Mouse (Mus musculus) thymus, adult 2 months (tissue): ENCODE measurements around the gene Fam102a. TPM values are rescaled to one million over a fixed set of nuclear protein-coding genes. Genes with fewer than 3 reads are reported as not detected.

ENCODE experiments used
- DNase-seq: peaks from one replicate; pipeline ENCODE4 v3.0.0; 2021
- H3K27ac ChIP-seq: fragments of 200-500 bp; 2 replicates; pipeline ENCODE4 v1.5.1; 2012; ENCODE audit warnings: low read length, control low read depth; ENCODE audit not compliant: control insufficient read depth, insufficient read depth
- H3K27me3 ChIP-seq: fragments of 200-500 bp; 2 replicates; pipeline ENCODE4 v1.6.1; 2012; ENCODE audit warnings: mild to moderate bottlenecking, low read length, moderate library complexity, mixed read lengths; ENCODE audit not compliant: control insufficient read depth, insufficient read depth
- H3K36me3 ChIP-seq: fragments of 200-500 bp; 2 replicates; pipeline ENCODE4 v1.6.1; 2012; ENCODE audit warnings: mild to moderate bottlenecking, low read length, moderate library complexity; ENCODE audit not compliant: control insufficient read depth, insufficient read depth
- H3K4me1 ChIP-seq: fragments of 200-500 bp; replicated peaks from 2 replicates; pipeline ENCODE4 v1.6.1; 2012; ENCODE audit warnings: low read length; ENCODE audit not compliant: control insufficient read depth, insufficient read depth
- H3K4me3 ChIP-seq: fragments of 200-500 bp; 2 replicates; pipeline ENCODE4 v1.5.1; 2012; ENCODE audit warnings: mild to moderate bottlenecking, low read length, control low read depth, moderate library complexity; ENCODE audit not compliant: control insufficient read depth, insufficient read depth
- CTCF ChIP-seq: fragments of 200-500 bp; IDR thresholded peaks from 2 replicates; pipeline ENCODE4 v1.5.1; 2012; ENCODE audit warnings: mild to moderate bottlenecking, control low read depth, low read length, moderate library complexity, borderline replicate concordance; ENCODE audit not compliant: control insufficient read depth, poor library complexity, insufficient read depth; ENCODE audit errors: extremely low read depth
- POLR2A ChIP-seq: fragments of 200-500 bp; IDR thresholded peaks from 2 replicates; pipeline ENCODE4 v1.6.1; 2012; ENCODE audit warnings: mild to moderate bottlenecking, low read length, control low read depth, moderate library complexity; ENCODE audit not compliant: control insufficient read depth, poor library complexity, insufficient read depth; ENCODE audit errors: extremely low read depth
- WGBS: fragments of 180-500 bp; shearing (Covaris S2); methylation state at CpG from one replicate; pipeline ENCODE4 v1.1.7; 2018; 5-methylcytosine and 5-hydroxymethylcytosine counted together
- polyA plus RNA-seq: library from polyadenylated mRNA; depleted of rRNA; stranded (reverse); fragments of >200 nt; gene quantifications from 2 replicates; pipeline ENCODE4 v1.2.3, GENCODE M21; 2012

Fam102a gene
- polyA plus RNA-seq, 1 experiment, result 57.4 TPM

- TF ChIP-seq CTCF (no peak), POLR2A (no peak)
- no peak for DNase-seq
- Histone ChIP-seq H3K27ac (no peak within 1 kb of the TSS), H3K27me3 (no peaks in the 10 kb centered on the region), H3K4me1 (peaks cover 16% of the 10 kb centered on the region), H3K36me3 (no peaks in the 10 kb centered on the region), H3K4me3 (0 out of 2 replicates have a peak within 1 kb of the TSS, but pooled peaks have one; percentile 12)
- WGBS, result 88% methylated on average over 6 of the region's 6 CpGs
Measured at GRCm38 (mm10) chr2:32574497-32574896, 39.4 kb downstream of the Fam102a start, which contains the start of gene Pip5kl1. Gene Pip5kl1 (plus strand): TSS chr2:32574797.

- H3K27ac ChIP-seq, result no peak overlapping the region
- H3K4me1 ChIP-seq, result peaks cover 16% of the 10 kb centered on the region
- TF ChIP-seq POLR2A, result no peak
- 0 out of 2 replicates have a peak, but pooled peaks have one; percentile 43 for TF ChIP-seq CTCF
- DNase-seq, result peak; percentile 72
- WGBS, result 7% methylated on average over 26 of the region's 26 CpGs
- no peaks in the 10 kb centered on the region for H3K27me3 ChIP-seq
- H3K4me3 ChIP-seq, result 0 out of 2 replicates have a peak overlapping the region, but pooled peaks have one; percentile 12
- H3K36me3 ChIP-seq, result no peaks in the 10 kb centered on the region
Measured at GRCm38 (mm10) chr2:32574901-32575585, 39.9 kb downstream of the Fam102a start.

- Histone ChIP-seq H3K27me3 (no peaks in the 10 kb centered on the region), H3K27ac (no peak within 1 kb of the TSS), H3K4me1 (peaks cover 16% of the 10 kb centered on the region), H3K36me3 (no peaks in the 10 kb centered on the region), H3K4me3 (0 out of 2 replicates have a peak within 1 kb of the TSS, but pooled peaks have one; percentile 12)
- DNase-seq, result peak; percentile 54
- 26% methylated on average over 28 of the region's 28 CpGs for WGBS
- TF ChIP-seq CTCF (no peak), POLR2A (no peak)
Measured at GRCm38 (mm10) chr2:32575586-32576160, 40.5 kb downstream of the Fam102a start, which contains the start of gene 9430097D07Rik. Gene 9430097D07Rik (minus strand): TSS chr2:32575684.

DNA sequence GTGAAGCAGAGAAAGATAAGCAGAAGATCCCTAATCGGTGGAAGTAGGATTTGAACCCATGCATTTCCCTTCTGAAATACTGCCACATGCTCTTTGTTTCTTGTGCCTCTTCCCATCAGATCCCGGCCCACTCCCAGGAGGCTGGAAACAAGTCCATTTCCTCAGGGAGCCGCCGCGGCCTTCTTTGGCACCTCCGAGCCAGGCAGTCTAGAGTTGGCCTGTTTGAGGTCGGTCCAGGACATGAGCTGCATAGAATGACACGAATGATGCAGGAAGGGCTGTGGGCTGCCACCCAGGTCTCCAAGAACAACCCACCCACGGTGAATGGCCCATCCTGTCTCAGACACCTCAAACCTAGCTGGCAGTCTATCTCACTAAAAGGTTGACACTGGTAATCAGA is 41.4 kb downstream of the Fam102a start:
- WGBS, result 90% methylated on average over 9 of the region's 9 CpGs
- H3K27me3 ChIP-seq, result no peaks in the 10 kb centered on the region
- H3K36me3 ChIP-seq, result no peaks in the 10 kb centered on the region
- H3K4me3 ChIP-seq, result no peak overlapping the region
- H3K4me1 ChIP-seq, result peaks cover 11% of the 10 kb centered on the region
- DNase-seq, result no peak
- no peak overlapping the region for H3K27ac ChIP-seq
- no peak for TF ChIP-seq CTCF
- TF ChIP-seq POLR2A, result no peak

DNA sequence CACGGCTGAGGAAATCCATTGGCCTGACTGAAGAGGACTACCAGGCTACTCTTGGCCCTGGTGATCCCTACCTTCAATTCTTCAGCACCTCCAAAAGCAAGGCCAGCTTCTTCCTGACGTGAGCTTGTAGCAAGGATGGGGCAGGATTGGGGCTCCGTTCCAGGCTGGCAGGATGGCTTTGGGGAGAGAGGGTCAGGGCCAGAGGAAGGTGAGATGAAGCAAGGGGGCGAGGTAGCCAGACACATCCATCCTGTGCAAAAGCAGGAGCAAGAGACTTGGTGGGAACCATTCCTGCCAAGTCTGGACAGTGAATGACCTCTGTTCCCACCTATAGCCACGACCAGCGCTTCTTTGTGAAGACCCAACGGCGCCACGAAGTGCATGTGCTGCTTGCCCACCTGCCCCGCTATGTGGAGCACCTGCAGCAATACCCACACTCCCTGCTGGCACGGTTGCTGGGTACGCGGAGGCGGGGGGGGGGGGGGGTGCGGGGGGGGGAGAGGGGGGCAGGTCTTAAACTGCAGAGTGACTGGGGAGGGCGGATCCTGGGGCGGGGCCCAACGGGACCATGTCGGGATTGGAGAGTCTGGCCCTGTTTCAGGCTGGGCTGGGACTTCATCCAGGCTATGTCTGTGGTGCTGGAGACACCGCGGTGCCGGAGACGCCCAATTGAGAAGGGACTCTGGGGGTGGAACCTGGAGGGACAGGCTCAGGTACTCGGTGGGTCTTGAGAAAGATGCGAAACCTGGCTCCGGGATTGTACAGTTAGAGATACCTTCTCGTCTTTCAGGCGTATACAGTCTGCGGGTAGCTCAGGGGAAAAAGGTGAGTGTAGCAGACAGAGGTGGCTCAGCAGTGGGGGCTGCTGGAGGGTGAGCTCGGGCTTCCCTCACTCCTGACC is 43.3 kb downstream of the Fam102a start:
- WGBS, result 50% methylated on average over 28 of the region's 30 CpGs
- Histone ChIP-seq H3K27me3 (no peaks in the 10 kb centered on the region), H3K4me3 (no peak overlapping the region), H3K27ac (no peak overlapping the region), H3K4me1 (peaks cover 11% of the 10 kb centered on the region), H3K36me3 (no peaks in the 10 kb centered on the region)
- no peak for DNase-seq
- TF ChIP-seq POLR2A (no peak), CTCF (no peak)

GRCm38 (mm10) chr2:32581450-32582095 is 46.4 kb downstream of the Fam102a start:
- WGBS, result 65% methylated on average over 19 of the region's 19 CpGs
- DNase-seq, result no peak
- Histone ChIP-seq H3K27me3 (no peaks in the 10 kb centered on the region), H3K4me3 (no peak overlapping the region), H3K4me1 (peaks cover 11% of the 10 kb centered on the region), H3K36me3 (no peaks in the 10 kb centered on the region), H3K27ac (no peak overlapping the region)
- TF ChIP-seq POLR2A (no peak), CTCF (no peak)
